Mouse (Mus musculus): ENCODE data around the gene Dazap1. TPM values are rescaled to one million over a fixed set of nuclear protein-coding genes. Genes with fewer than 3 reads are reported as not detected.
"Not testable (repeated sequence)": the region's sequence is repeated elsewhere in the genome, so short reads cannot be mapped to it uniquely, and the experiment has no call there.

Gene Dazap1
- 48.2 and 52.3 TPM in 2 replicates for polyA plus RNA-seq (2016; fragmentation: Nextera tagmentation; extraction: Ambion mirVana)

GRCm38 (mm10) chr10:80260642-80261584 lies at the start of gene Dazap1, which contains the start of gene Gamt:
Dazap1 (plus strand) TSS chr10:80261486.
Gamt (minus strand) TSS chr10:80261012.
- peak within 1 kb of the TSS; percentile 57 for H3K4me3 ChIP-seq
- H3K9me3 ChIP-seq = no peaks in the 10 kb centered on the region
- peak within 1 kb of the TSS; percentile 91 for H3K27ac ChIP-seq
- H3K4me1 ChIP-seq = peaks cover 61% of the 10 kb centered on the region
- under 1% methylated on average over 49 of the region's 49 CpGs for WGBS
- DNase-seq (ENCODE audit: extremely low spot score, low spot score) = peak; percentile 98
- H3K27me3 ChIP-seq (ENCODE audit: poor library complexity, severe bottlenecking) = peaks cover 12% of the 10 kb centered on the region
- H3K36me3 ChIP-seq (replicated peaks) = peaks cover 36% of the 10 kb centered on the region

GRCm38 (mm10) chr10:80211547-80212103 lies 49.7 kb upstream of the Dazap1 start:
- DNase-seq (ENCODE audit: extremely low spot score, low spot score); H3K36me3 ChIP-seq (replicated peaks); H3K9me3 ChIP-seq; H3K27ac ChIP-seq; H3K4me3 ChIP-seq: not testable (repeated sequence)
- H3K4me1 ChIP-seq = peaks cover 41% of the 10 kb centered on the region
- peaks cover 42% of the 10 kb centered on the region for H3K27me3 ChIP-seq (ENCODE audit: poor library complexity, severe bottlenecking)
- 68% methylated on average over 7 of the region's 7 CpGs for WGBS

GRCm38 (mm10) chr10:80215048-80215772 lies 46.1 kb upstream of the Dazap1 start:
- peak overlapping the region; percentile 18; the same call in 1 of the 2 replicates for H3K4me3 ChIP-seq
- H3K36me3 ChIP-seq (replicated peaks) = no peaks in the 10 kb centered on the region
- H3K4me1 ChIP-seq = peaks cover 20% of the 10 kb centered on the region
- peak overlapping the region; percentile 84 for H3K27ac ChIP-seq
- DNase-seq (ENCODE audit: extremely low spot score, low spot score) = no peak
- 12% methylated on average over 16 of the region's 16 CpGs for WGBS
- peaks cover 8% of the 10 kb centered on the region for H3K27me3 ChIP-seq (ENCODE audit: poor library complexity, severe bottlenecking)
- H3K9me3 ChIP-seq = no peaks in the 10 kb centered on the region

- Histone ChIP-seq H3K36me3 (replicated peaks) (no peaks in the 10 kb centered on the region), H3K4me1 (peaks cover 30% of the 10 kb centered on the region), H3K27ac (0 out of 2 replicates have a peak overlapping the region, but pooled peaks have one; percentile 37), H3K9me3 (no peaks in the 10 kb centered on the region), H3K4me3 (no peak overlapping the region), H3K27me3 (ENCODE audit: poor library complexity, severe bottlenecking) (peaks cover 5% of the 10 kb centered on the region)
- DNase-seq (ENCODE audit: extremely low spot score, low spot score) = no peak
- WGBS = 41% methylated on average over 8 of the region's 9 CpGs
Observed at GRCm38 (mm10) chr10:80220676-80221075, 40.6 kb upstream of the Dazap1 start.

GRCm38 (mm10) chr10:80223137-80223536 lies 38.1 kb upstream of the Dazap1 start:
- H3K9me3 ChIP-seq; H3K27me3 ChIP-seq (ENCODE audit: poor library complexity, severe bottlenecking); DNase-seq (ENCODE audit: extremely low spot score, low spot score); H3K36me3 ChIP-seq (replicated peaks); H3K4me3 ChIP-seq; H3K27ac ChIP-seq: not testable (repeated sequence)
- H3K4me1 ChIP-seq = peaks cover 49% of the 10 kb centered on the region
- WGBS = 97% methylated on average over 2 of the region's 2 CpGs

- H3K27me3 ChIP-seq (ENCODE audit: poor library complexity, severe bottlenecking) = no peaks in the 10 kb centered on the region
- WGBS = under 1% methylated on average over 14 of the region's 14 CpGs
- peaks cover 63% of the 10 kb centered on the region for H3K4me1 ChIP-seq
- no peak for DNase-seq (ENCODE audit: extremely low spot score, low spot score)
- peak overlapping the region; percentile 99 for H3K27ac ChIP-seq
- H3K9me3 ChIP-seq = no peaks in the 10 kb centered on the region
- H3K4me3 ChIP-seq = peak overlapping the region; percentile 94
- peaks cover 30% of the 10 kb centered on the region for H3K36me3 ChIP-seq (replicated peaks)
Observed at GRCm38 (mm10) chr10:80226071-80226415, 35.2 kb upstream of the Dazap1 start.

- H3K4me3 ChIP-seq = peak within 1 kb of the TSS; percentile 94
- peaks cover 58% of the 10 kb centered on the region for H3K4me1 ChIP-seq
Observed at GRCm38 (mm10) chr10:80226416-80227165, 34.7 kb upstream of the Dazap1 start, which contains the start of gene Mum1. Mum1 (plus strand) TSS chr10:80226434.

GRCm38 (mm10) chr10:80227166-80227539 lies 34.1 kb upstream of the Dazap1 start:
- DNase-seq (ENCODE audit: extremely low spot score, low spot score) = no peak
- Histone ChIP-seq H3K9me3 (no peaks in the 10 kb centered on the region), H3K27me3 (ENCODE audit: poor library complexity, severe bottlenecking) (no peaks in the 10 kb centered on the region), H3K4me1 (peaks cover 54% of the 10 kb centered on the region), H3K36me3 (replicated peaks) (peaks cover 40% of the 10 kb centered on the region), H3K27ac (peak overlapping the region; percentile 99), H3K4me3 (peak overlapping the region; percentile 94)
- WGBS = 16% methylated on average over 10 of the region's 10 CpGs

More at GRCm38 (mm10) chr10:80226416-80227165, 34.7 kb upstream of the Dazap1 start, which contains the start of gene Mum1:
- Histone ChIP-seq H3K36me3 (replicated peaks) (peaks cover 34% of the 10 kb centered on the region), H3K9me3 (no peaks in the 10 kb centered on the region), H3K27me3 (ENCODE audit: poor library complexity, severe bottlenecking) (no peaks in the 10 kb centered on the region), H3K27ac (peak within 1 kb of the TSS; percentile 99)
- DNase-seq (ENCODE audit: extremely low spot score, low spot score) = peak; percentile 99
- WGBS = under 1% methylated on average over 75 of the region's 75 CpGs

- H3K4me3 ChIP-seq = peak overlapping the region; percentile 94
- H3K36me3 ChIP-seq (replicated peaks) = peaks cover 50% of the 10 kb centered on the region
- H3K4me1 ChIP-seq = peaks cover 64% of the 10 kb centered on the region
- WGBS = 77% methylated on average over 15 of the region's 15 CpGs
- H3K9me3 ChIP-seq = no peaks in the 10 kb centered on the region
- DNase-seq (ENCODE audit: extremely low spot score, low spot score) = no peak
- H3K27ac ChIP-seq = peak overlapping the region; percentile 99
- no peaks in the 10 kb centered on the region for H3K27me3 ChIP-seq (ENCODE audit: poor library complexity, severe bottlenecking)
Observed at GRCm38 (mm10) chr10:80227877-80228775, 33.2 kb upstream of the Dazap1 start.

GRCm38 (mm10) chr10:80236145-80236825 lies 25.0 kb upstream of the Dazap1 start:
- no peak for DNase-seq (ENCODE audit: extremely low spot score, low spot score)
- Histone ChIP-seq H3K9me3 (no peaks in the 10 kb centered on the region), H3K36me3 (replicated peaks) (peaks cover 100% of the 10 kb centered on the region), H3K4me1 (peaks cover 26% of the 10 kb centered on the region), H3K27me3 (ENCODE audit: poor library complexity, severe bottlenecking) (no peaks in the 10 kb centered on the region), H3K4me3 (no peak overlapping the region), H3K27ac (no peak overlapping the region)
- WGBS = 94% methylated on average over 13 of the region's 13 CpGs

GRCm38 (mm10) chr10:80237020-80237419 lies 24.3 kb upstream of the Dazap1 start:
- Histone ChIP-seq H3K36me3 (replicated peaks) (peaks cover 100% of the 10 kb centered on the region), H3K4me1 (peaks cover 29% of the 10 kb centered on the region)
- 90% methylated on average over 4 of the region's 4 CpGs for WGBS

More at GRCm38 (mm10) chr10:80237020-80237419, 24.3 kb upstream of the Dazap1 start:
- no peaks in the 10 kb centered on the region for H3K27me3 ChIP-seq (ENCODE audit: poor library complexity, severe bottlenecking)
- no peak overlapping the region for H3K4me3 ChIP-seq
- no peaks in the 10 kb centered on the region for H3K9me3 ChIP-seq
- no peak for DNase-seq (ENCODE audit: extremely low spot score, low spot score)
- no peak overlapping the region for H3K27ac ChIP-seq

All from forebrain, embryonic 10.5 days (tissue).